Mouse (Mus musculus) telencephalon, adult 2 months (tissue): ENCODE results near the gene Grxcr1.
A peak's percentile ranks its signal among the peaks of the same experiment; 100 is the strongest.

Experiments used
- DNase-seq: peaks from one replicate; pipeline ENCODE4 v3.0.0-alpha.2; 2011; ENCODE audit warnings: low read depth, low spot score

The Grxcr1 gene

DNA sequence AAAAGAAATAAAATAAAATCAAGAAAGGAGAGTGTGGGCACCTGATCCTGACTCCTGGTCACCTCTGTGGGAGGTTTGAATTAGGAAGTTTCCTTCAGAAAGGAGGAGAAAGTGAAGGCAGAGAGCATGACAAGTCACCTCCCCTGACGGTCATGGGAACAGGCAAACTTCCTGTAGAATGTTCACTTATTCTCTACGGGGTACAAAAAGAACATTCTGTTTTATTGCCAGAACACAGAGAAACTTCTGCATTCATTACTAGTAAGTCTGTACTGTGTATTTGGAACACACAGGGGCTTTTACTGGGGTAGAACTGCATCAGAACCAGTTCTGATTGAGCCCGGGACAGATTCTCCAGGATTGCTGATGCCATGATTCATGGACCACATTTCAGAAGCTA lies 55.5 kb downstream of the Grxcr1 start:
- DNase-seq: no peak

- no peak for DNase-seq
Measured at GRCm38 (mm10) chr5:68093085-68093484, 61.5 kb downstream of the Grxcr1 start.

GRCm38 (mm10) chr5:68097665-68098624 lies 66.3 kb downstream of the Grxcr1 start:
- peak; percentile 47 for DNase-seq

GRCm38 (mm10) chr5:68112430-68113036 lies 80.9 kb downstream of the Grxcr1 start:
- peak; percentile 57 for DNase-seq

- DNase-seq: no peak
Measured at GRCm38 (mm10) chr5:68120880-68121279, 89.2 kb downstream of the Grxcr1 start.

DNA sequence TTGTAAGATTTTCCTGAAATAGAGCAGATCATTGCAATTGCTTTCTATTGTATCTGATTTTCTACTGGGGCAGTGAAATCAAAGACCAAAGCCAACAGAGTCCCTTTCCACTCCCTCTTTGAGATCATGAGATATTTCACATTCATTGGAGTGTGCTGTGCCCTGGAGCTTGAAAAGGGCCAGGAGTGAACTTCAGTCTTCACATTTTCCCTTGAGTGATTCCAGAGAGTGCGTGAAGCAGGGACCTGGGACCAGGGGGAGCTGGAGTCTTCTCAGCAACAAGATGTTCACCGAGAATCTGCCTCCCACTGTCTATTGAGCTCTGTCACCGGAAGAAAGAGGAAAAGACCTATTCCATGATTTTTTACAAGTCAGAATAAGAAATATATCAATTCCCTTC lies 91.2 kb downstream of the Grxcr1 start:
- no peak for DNase-seq

- no peak for DNase-seq
Measured at GRCm38 (mm10) chr5:68125478-68125877, 93.8 kb downstream of the Grxcr1 start.

- no peak for DNase-seq
Measured at GRCm38 (mm10) chr5:68128421-68128820, 96.8 kb downstream of the Grxcr1 start.

GRCm38 (mm10) chr5:68128821-68129608 lies 97.4 kb downstream of the Grxcr1 start:
- no peak for DNase-seq

GRCm38 (mm10) chr5:68146818-68147217 lies 115.2 kb downstream of the Grxcr1 start:
- DNase-seq: no peak

DNA sequence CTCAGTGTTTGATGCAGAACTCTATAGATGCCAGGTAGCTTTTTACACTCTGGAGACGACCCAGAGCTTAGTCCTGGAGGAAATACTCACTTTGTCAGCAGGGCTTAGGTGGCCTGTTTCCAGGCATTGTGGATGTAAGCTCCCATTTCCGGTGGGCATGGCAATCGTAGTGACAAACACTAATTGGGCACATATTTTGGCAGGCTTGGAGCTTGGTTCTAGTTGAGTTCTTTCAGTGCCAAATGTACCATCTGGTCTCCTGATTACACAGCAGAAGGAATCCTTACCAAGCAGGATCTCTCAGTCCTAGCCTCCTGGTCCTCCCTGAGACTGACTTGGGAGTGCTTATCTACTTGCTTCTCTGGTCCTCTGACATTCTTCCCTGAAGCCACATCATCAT lies 118.3 kb downstream of the Grxcr1 start:
- peak; percentile 32 for DNase-seq

GRCm38 (mm10) chr5:68150347-68151043 lies 118.9 kb downstream of the Grxcr1 start:
- DNase-seq: no peak

DNA sequence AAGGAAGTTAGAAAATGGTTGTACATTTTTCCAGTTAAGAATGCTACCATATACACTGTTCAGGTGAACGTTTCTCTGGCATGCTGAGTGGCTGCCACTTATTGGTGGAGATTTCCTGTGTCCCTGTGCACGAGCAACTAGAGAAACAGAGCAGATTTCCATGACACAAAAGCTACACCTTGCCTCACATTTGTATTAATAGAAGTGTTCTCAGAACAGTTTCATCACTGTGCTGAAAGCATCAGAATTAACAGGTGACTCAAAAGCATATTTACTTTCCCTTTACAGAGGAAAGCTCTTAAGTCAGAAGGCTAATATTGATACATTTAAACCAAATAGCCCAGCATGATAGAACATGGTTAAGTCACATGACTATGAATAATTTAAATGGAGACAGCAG lies 130.9 kb downstream of the Grxcr1 start:
- DNase-seq: no peak

DNA sequence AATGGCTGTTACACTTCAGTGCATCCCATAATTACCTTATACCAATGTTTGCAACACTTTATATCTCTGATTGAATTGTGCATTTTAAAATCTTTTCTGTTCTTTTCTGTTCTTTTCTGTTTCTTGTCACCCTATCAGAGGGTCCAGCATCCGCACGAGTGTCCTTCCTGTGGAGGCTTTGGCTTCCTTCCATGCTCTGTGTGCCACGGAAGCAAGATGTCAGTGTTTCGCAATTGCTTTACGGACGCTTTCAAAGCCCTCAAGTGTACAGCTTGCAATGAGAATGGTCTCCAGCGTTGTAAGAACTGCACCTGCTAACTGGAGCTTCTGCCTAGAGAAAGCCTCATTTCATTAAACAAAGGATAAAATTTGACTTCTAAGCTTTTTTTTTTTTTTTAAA lies 134.3 kb downstream of the Grxcr1 start:
- no peak for DNase-seq
